Mouse (Mus musculus): ENCODE measurements around the gene Lrrfip1. TPM values are rescaled to one million over a fixed set of nuclear protein-coding genes. Genes with fewer than 3 reads are reported as not detected.

Lrrfip1 gene
- polyA plus RNA-seq, 1 experiment from 2014 or later: 58.6 TPM

DNA sequence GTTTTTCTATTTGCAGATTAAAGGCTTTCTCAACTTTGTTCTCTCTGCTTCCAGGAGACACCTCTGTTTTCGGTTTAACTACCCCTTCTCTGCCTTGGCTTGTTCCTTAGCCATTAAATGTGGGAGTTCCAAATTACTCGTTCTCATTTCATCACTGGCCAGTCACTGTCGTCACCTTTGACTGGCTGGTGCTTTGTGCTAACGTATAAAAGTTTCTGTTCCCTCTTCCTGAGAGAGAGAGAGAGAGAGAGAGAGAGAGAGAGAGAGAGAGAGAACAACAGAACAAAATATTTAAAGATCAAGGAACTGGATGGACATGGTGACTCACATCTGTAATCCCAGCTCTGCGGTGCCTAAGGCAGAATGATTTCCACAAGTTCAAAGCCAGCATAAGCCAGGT lies 47.7 kb downstream of the Lrrfip1 start:
- H3K9me3 ChIP-seq (ENCODE audit: control insufficient read depth, low read length): no peaks in the 10 kb centered on the region
- no peak overlapping the region for H3K27ac ChIP-seq (replicated peaks; ENCODE audit: low read depth, low read length)
- no peak overlapping the region for H3K4me2 ChIP-seq (ENCODE audit: low read depth, low read length)
- H3K4me1 ChIP-seq (ENCODE audit: control insufficient read depth, insufficient read depth, low read length): peaks cover 7% of the 10 kb centered on the region
- ATAC-seq (ENCODE audit: low read depth) (no peak), DNase-seq (ENCODE audit: low spot score) (no peak)
- whole genome bisulfite sequencing: 61% methylated on average over 5 of the region's 5 CpGs
- no peak overlapping the region for H3K4me3 ChIP-seq (ENCODE audit: low read depth, low read length)
- no peak overlapping the region for H3K9ac ChIP-seq (ENCODE audit: low read depth, low read length)
- no peaks in the 10 kb centered on the region for H3K27me3 ChIP-seq (replicated peaks; ENCODE audit: control insufficient read depth, insufficient read depth, low read length)
- no peaks in the 10 kb centered on the region for H3K36me3 ChIP-seq (ENCODE audit: control insufficient read depth, insufficient read depth, low read length)

DNA sequence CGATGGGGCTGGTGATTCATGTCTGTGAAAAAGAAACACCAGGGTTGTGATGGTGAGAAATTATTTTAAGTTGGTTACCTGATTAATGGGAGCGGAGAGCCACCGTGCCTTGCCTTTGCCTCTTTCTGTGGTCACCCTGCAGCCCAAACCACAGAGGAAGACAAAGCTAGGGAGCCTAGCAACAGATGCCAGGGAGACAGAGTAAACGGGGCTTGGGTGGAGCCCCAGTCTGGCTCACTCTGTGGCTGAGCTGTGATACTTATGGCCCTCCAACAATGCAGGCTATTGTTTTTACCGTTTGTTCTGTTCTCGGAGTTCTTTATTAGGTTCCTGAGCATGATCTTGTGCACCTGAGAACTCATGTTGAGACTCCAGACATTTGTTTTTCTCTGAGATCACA lies 50.8 kb downstream of the Lrrfip1 start:
- no peak overlapping the region for H3K4me2 ChIP-seq (ENCODE audit: low read depth, low read length)
- no peak overlapping the region for H3K9ac ChIP-seq (ENCODE audit: low read depth, low read length)
- H3K9me3 ChIP-seq (ENCODE audit: control insufficient read depth, low read length): no peaks in the 10 kb centered on the region
- H3K27me3 ChIP-seq (replicated peaks; ENCODE audit: control insufficient read depth, insufficient read depth, low read length): no peaks in the 10 kb centered on the region
- peaks cover 6% of the 10 kb centered on the region for H3K4me1 ChIP-seq (ENCODE audit: control insufficient read depth, insufficient read depth, low read length)
- no peak for ATAC-seq (ENCODE audit: low read depth)
- H3K36me3 ChIP-seq (ENCODE audit: control insufficient read depth, insufficient read depth, low read length): no peaks in the 10 kb centered on the region
- DNase-seq (ENCODE audit: low spot score): no peak
- 70% methylated on average over 6 of the region's 6 CpGs for WGBS
- H3K27ac ChIP-seq (replicated peaks; ENCODE audit: low read depth, low read length): no peak overlapping the region
- no peak overlapping the region for H3K4me3 ChIP-seq (ENCODE audit: low read depth, low read length)

DNA sequence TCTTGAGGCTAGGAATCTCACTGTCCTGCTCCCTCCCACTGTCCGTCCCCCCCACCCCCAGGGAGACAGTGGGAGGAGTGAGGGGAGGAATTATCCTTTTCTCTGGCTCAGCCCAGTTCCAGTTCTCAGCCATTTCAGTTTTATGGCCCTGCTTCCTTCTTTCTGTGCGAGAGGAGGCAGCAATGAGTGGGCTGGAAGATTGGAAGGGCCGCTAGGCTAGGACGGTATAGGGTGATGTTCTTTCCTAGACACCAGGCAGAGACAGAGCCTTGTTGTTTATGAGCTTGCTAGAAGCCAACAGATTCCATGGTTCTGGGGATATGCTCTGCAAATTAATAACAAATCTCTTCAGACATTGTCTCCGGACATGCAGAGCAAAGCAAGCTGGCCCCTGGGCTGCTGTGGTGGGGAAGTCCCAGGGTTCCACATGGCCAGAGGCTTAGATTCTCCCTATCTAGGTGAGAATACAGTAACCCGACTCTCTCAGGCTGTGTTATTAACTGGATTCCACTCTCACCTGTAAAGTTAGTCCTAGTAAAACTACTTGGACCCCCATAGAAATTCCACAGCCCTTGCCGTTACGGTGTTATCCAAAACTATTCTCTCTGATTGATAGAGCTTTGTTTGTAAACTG lies 53.0 kb downstream of the Lrrfip1 start:
- no peak overlapping the region for H3K27ac ChIP-seq (replicated peaks; ENCODE audit: low read depth, low read length)
- WGBS: 71% methylated on average over 8 of the region's 8 CpGs
- H3K36me3 ChIP-seq (ENCODE audit: control insufficient read depth, insufficient read depth, low read length): no peaks in the 10 kb centered on the region
- ATAC-seq (ENCODE audit: low read depth) (no peak), DNase-seq (ENCODE audit: low spot score) (no peak)
- H3K4me3 ChIP-seq (ENCODE audit: low read depth, low read length): no peak overlapping the region
- H3K27me3 ChIP-seq (replicated peaks; ENCODE audit: control insufficient read depth, insufficient read depth, low read length): no peaks in the 10 kb centered on the region
- no peak overlapping the region for H3K9ac ChIP-seq (ENCODE audit: low read depth, low read length)
- H3K4me2 ChIP-seq (ENCODE audit: low read depth, low read length): peak overlapping the region; percentile 98; the same call in 1 of the 2 replicates
- peaks cover 11% of the 10 kb centered on the region for H3K4me1 ChIP-seq (ENCODE audit: control insufficient read depth, insufficient read depth, low read length)
- no peaks in the 10 kb centered on the region for H3K9me3 ChIP-seq (ENCODE audit: control insufficient read depth, low read length)

DNA sequence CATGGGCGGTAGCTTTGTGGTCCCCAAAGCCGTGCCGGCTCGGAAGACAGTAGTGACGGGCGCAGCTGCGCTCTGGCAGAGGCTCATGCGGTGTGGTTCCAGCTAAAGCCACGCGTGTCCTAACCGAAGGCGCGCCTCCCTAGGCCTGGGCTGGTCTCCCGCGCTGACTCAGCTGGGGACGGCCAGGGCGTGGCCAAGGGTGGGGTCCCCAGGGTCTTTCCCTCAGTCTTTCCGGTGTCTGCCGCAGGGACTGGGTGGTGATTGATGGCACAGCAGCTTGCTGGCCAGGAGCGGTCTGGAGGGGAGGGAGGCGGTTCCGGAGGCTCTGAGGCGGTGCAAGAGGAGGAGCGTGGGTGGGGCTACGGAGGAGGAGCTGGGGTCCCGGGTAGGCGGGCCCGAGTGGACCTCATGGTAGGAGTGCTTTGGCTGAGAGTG lies 54.2 kb downstream of the Lrrfip1 start:
- H3K4me3 ChIP-seq (ENCODE audit: low read depth, low read length): peak overlapping the region; percentile 57
- no peaks in the 10 kb centered on the region for H3K27me3 ChIP-seq (replicated peaks; ENCODE audit: control insufficient read depth, insufficient read depth, low read length)
- peak overlapping the region; percentile 44 for H3K27ac ChIP-seq (replicated peaks; ENCODE audit: low read depth, low read length)
- H3K9me3 ChIP-seq (ENCODE audit: control insufficient read depth, low read length): no peaks in the 10 kb centered on the region
- peaks cover 19% of the 10 kb centered on the region for H3K4me1 ChIP-seq (ENCODE audit: control insufficient read depth, insufficient read depth, low read length)
- peak; percentile 96 for DNase-seq (ENCODE audit: low spot score)
- peak overlapping the region; percentile 98 for H3K4me2 ChIP-seq (ENCODE audit: low read depth, low read length)
- H3K9ac ChIP-seq (ENCODE audit: low read depth, low read length): peak overlapping the region; percentile 63
- no peaks in the 10 kb centered on the region for H3K36me3 ChIP-seq (ENCODE audit: control insufficient read depth, insufficient read depth, low read length)
- WGBS: 0% methylated on average over 23 of the region's 28 CpGs
- ATAC-seq (ENCODE audit: low read depth): peak; percentile 95

DNA sequence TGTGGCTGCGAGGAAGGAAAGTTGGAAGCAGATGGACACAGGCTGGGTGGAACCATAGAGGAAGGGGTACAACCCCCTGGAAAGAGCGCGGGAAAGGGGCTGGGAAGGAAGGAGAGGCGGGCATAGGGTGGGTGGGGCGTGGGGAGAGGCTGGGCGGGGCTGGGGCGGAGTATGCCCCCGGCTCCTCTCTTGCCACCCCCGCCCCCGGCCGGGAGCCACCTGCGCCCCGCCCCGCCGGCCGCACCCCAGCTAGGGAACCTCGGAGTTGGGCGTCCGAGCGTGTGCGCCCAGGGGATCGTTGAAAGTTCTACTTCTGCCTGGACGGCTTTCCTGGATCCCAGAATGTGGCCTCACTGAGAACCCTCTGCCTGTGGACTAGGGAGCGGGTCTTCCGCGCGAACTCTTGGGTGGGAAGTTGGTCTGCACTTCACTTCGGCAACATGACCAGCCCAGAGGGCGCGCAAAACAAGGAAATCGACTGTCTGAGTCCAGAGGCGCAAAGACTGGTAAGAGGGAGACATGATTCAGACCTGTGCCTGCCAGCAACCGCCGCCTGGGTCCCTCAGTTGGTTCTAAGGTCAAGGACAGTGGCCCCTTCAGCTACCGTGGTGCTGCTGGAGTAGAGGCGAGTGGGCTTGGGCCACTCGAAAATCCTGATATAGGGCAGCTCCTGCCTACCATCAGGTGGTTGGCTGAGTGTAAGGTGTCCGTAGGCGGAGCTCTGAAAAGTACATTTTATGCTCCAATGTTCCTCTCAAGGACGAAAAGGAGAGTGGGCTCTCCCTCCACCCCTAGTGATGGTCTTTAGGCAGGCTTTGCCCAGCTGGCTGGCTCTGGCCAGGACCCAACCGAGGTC lies 54.9 kb downstream of the Lrrfip1 start:
- Histone ChIP-seq H3K9me3 (ENCODE audit: control insufficient read depth, low read length) (no peaks in the 10 kb centered on the region), H3K27me3 (replicated peaks; ENCODE audit: control insufficient read depth, insufficient read depth, low read length) (no peaks in the 10 kb centered on the region), H3K9ac (ENCODE audit: low read depth, low read length) (peak overlapping the region; percentile 63), H3K4me3 (ENCODE audit: low read depth, low read length) (peak overlapping the region; percentile 57), H3K27ac (replicated peaks; ENCODE audit: low read depth, low read length) (peak overlapping the region; percentile 44), H3K36me3 (ENCODE audit: control insufficient read depth, insufficient read depth, low read length) (no peaks in the 10 kb centered on the region), H3K4me2 (ENCODE audit: low read depth, low read length) (peak overlapping the region; percentile 98), H3K4me1 (ENCODE audit: control insufficient read depth, insufficient read depth, low read length) (peaks cover 20% of the 10 kb centered on the region)
- 2% methylated on average over 31 of the region's 41 CpGs for WGBS
- ATAC-seq (ENCODE audit: low read depth): peak; percentile 81
- DNase-seq (ENCODE audit: low spot score): peak; percentile 83

DNA sequence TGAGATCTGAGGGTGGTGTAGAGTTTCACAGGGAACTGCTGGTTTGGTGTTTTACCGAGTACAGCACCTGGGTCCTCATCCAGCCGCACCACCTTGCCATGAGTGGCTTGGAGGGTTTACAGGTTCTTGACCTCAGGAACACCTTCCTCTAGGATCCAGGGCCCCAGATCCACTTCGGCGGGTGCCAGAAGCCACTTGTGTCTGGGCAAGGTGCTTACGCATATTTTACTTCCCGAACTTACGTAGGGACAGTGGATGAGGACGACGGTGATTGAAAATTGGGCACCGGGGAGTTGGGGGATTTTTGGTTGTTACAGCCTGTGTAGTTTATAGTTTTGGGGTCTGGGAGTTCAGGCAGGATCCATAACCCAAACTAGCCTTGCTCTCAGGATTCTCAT lies 55.5 kb downstream of the Lrrfip1 start:
- no peaks in the 10 kb centered on the region for H3K9me3 ChIP-seq (ENCODE audit: control insufficient read depth, low read length)
- peak overlapping the region; percentile 63 for H3K9ac ChIP-seq (ENCODE audit: low read depth, low read length)
- DNase-seq (ENCODE audit: low spot score) (no peak), ATAC-seq (ENCODE audit: low read depth) (no peak)
- peaks cover 20% of the 10 kb centered on the region for H3K4me1 ChIP-seq (ENCODE audit: control insufficient read depth, insufficient read depth, low read length)
- H3K27ac ChIP-seq (replicated peaks; ENCODE audit: low read depth, low read length): no peak overlapping the region
- WGBS: 53% methylated on average over 10 of the region's 10 CpGs
- H3K27me3 ChIP-seq (replicated peaks; ENCODE audit: control insufficient read depth, insufficient read depth, low read length): no peaks in the 10 kb centered on the region
- H3K4me3 ChIP-seq (ENCODE audit: low read depth, low read length): peak overlapping the region; percentile 57
- H3K4me2 ChIP-seq (ENCODE audit: low read depth, low read length): peak overlapping the region; percentile 98
- H3K36me3 ChIP-seq (ENCODE audit: control insufficient read depth, insufficient read depth, low read length): no peaks in the 10 kb centered on the region

DNA sequence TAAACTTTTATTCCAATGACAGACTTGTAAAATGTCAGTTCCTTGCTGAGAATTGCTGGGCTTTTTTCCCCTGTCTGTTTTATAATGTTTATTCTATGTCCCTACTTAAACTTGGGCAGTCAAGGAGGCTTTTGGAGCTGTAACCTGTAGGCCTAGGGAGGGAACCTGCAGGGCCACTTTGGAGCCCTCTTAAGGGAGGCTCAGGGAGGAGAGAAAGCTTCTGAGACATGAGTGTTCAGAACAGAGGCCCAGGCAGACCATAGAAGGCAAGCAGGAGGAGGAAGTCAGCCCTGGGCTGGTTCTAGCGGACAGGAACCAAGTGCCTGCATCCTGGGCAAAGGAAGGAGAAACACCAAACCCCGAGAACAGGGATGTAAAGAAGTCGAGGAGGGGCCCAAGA lies 56.3 kb downstream of the Lrrfip1 start:
- Histone ChIP-seq H3K27me3 (replicated peaks; ENCODE audit: control insufficient read depth, insufficient read depth, low read length) (no peaks in the 10 kb centered on the region), H3K4me3 (ENCODE audit: low read depth, low read length) (peak overlapping the region; percentile 57; the same call in 1 of the 2 replicates), H3K4me1 (ENCODE audit: control insufficient read depth, insufficient read depth, low read length) (peaks cover 20% of the 10 kb centered on the region), H3K4me2 (ENCODE audit: low read depth, low read length) (peak overlapping the region; percentile 98), H3K9ac (ENCODE audit: low read depth, low read length) (peak overlapping the region; percentile 25; the same call in 1 of the 2 replicates), H3K27ac (replicated peaks; ENCODE audit: low read depth, low read length) (0 out of 2 replicates have a peak overlapping the region, but pooled peaks have one; percentile 10), H3K9me3 (ENCODE audit: control insufficient read depth, low read length) (no peaks in the 10 kb centered on the region), H3K36me3 (ENCODE audit: control insufficient read depth, insufficient read depth, low read length) (no peaks in the 10 kb centered on the region)
- ATAC-seq (ENCODE audit: low read depth) (no peak), DNase-seq (ENCODE audit: low spot score) (no peak)
- WGBS: 82% methylated on average over 3 of the region's 3 CpGs

DNA sequence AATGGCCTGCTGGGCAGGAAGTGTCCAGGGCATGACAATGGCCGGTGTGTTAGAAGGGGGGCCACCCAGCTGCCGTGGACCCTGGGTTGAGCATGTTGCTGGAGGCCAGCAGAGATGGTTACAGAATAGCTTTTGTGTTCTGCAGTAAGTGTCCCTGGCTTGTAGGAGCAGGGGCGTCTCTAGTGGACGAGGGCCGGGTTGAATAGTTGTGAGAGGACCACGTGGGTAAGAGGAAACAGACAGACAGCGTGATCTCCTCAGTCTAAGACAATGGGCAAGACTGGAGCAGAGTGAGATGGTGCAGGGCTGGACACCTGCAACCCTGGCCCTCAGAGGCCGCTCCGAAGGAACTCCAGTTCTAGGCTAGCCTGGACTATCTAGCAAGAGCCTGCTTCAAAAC lies 57.2 kb downstream of the Lrrfip1 start:
- Histone ChIP-seq H3K4me1 (ENCODE audit: control insufficient read depth, insufficient read depth, low read length) (peaks cover 26% of the 10 kb centered on the region), H3K9ac (ENCODE audit: low read depth, low read length) (no peak overlapping the region), H3K9me3 (ENCODE audit: control insufficient read depth, low read length) (no peaks in the 10 kb centered on the region), H3K4me2 (ENCODE audit: low read depth, low read length) (no peak overlapping the region), H3K27me3 (replicated peaks; ENCODE audit: control insufficient read depth, insufficient read depth, low read length) (no peaks in the 10 kb centered on the region), H3K27ac (replicated peaks; ENCODE audit: low read depth, low read length) (no peak overlapping the region), H3K4me3 (ENCODE audit: low read depth, low read length) (no peak overlapping the region), H3K36me3 (ENCODE audit: control insufficient read depth, insufficient read depth, low read length) (no peaks in the 10 kb centered on the region)
- 59% methylated on average over 9 of the region's 9 CpGs for WGBS
- no peak for ATAC-seq (ENCODE audit: low read depth)
- DNase-seq (ENCODE audit: low spot score): no peak
